Mouse (Mus musculus) mouse embryonic stem cell (cell line): ENCODE results near the gene Entpd1.

Source experiments
- in situ Hi-C, 2 experiments: fragments of 300-500 bp; cut with MboI; formaldehyde crosslinking; loops; 1 replicate in 1 of 2; 3 replicates in 1 of 2; pipeline ENCODE4 v1.14.3; 2019 to 2020; ENCODE audit warnings: low sequenced_read_pairs in 2 of 2, low pct_unique_long_range_greater_than_20kb in 1 of 2, mixed read lengths in 1 of 2; ENCODE audit not compliant: unreplicated experiment in 1 of 2

Entpd1 gene

GRCm38 (mm10) chr19:40658281-40658680 lies 46.1 kb downstream of the Entpd1 start:
- in situ Hi-C loops: no loop called here

GRCm38 (mm10) chr19:40658935-40659334 lies 46.8 kb downstream of the Entpd1 start:
- in situ Hi-C loops: no loop called here

DNA sequence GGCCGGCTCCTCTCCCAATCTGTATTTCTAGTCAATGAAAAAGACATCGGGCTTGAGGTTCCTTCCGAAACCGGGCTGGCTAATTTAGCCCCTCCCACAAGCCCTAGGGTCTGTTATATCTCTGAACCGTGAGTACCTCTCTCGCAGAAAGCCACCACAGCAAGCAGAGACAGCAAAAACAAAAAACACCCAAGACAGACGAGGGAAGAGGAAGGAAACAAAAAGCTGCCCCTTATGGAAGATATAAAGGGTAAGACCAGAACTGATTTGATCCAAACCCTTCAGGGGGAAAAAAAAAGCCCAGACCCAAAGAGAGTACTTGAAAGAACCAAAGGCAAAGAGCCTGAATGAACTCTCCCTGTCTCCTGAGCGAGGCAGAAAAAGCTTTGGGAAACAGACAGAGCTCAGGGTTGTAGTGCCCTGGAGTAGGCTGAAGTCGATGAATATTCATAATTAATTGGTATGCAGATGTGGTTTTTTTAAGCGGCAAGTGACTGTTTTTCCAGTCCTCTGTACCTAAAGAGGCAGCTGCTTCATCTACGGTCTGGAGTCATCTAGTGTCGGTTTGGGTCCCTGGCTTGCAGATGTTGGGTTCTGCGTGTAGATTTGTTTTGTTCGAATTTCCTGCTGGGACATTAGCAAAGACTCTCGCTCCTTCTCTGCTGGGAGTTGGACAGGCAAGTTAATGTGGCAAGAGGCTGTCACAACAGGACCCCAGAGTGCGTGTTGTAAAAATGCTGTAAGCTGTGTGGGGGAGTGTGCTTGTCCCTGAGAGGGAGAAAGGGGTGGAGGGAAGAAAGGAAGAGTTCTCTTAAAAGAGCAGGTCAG lies 47.7 kb downstream of the Entpd1 start:
- in situ Hi-C loops: no loop called here

GRCm38 (mm10) chr19:40660510-40660909 lies 48.3 kb downstream of the Entpd1 start:
- in situ Hi-C loops: no loop called here

DNA sequence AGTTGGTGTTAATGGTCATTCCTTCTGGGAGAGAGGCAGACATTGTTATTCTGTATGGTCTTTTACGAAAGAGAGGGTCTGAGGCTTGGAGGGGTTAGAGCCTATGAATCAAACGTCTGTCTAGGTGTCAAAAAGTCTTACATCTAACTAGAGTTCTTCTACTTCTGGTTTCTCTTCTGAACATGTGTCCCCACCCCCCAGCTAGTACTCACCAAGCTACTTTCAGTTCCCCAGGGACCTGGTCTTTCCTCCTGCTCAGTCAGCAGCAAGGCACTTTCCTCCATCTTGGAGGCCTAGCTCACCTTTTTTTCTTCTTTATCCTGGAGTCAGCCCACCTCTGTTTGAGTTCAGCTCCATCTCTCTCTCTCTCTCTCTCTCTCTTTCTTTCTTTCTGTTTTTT lies 48.9 kb downstream of the Entpd1 start:
- in situ Hi-C loops: no loop called here

- in situ Hi-C loops: no loop called here
These were observed 49.7 kb downstream of the Entpd1 start for GRCm38 (mm10) chr19:40661874-40662273.

DNA sequence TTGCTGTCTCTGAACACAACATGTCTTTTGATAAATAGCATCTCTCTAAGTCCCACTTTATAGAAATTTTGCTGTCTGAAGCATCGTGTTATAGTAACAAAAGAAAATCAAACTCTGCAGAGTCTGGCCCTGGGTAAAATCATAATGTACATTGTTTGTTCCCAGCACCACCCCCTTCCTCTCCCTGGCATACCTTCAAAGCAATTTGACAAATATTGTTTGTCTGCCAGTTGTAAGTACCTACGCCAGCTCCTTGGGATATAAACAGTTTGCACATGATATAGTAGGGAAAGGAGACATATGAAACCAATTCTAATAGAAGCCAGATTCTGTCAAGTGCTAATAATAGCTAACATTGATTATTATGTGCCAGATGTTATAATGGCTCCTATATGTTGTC lies 50.6 kb downstream of the Entpd1 start:
- in situ Hi-C loops: no loop called here

DNA sequence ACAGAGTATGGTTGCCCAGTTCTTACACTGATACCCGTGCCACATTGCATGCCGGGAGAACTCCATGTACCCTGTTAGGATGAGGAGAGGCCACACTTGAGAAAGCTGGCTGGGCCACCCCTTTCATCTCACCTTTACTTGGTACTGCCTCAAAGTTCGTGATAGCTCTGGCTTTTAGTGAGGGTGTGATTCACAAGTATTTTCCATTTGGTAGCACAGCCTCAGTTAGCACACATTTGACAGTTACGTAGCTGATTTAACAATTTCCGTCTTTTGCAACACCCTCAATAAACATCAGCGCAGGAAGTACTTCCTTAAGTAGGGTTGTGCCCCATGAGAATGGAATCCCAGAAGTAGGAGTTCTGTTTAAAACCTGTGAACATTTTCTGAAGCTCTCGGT lies 53.6 kb downstream of the Entpd1 start:
- in situ Hi-C loops: no loop called here

DNA sequence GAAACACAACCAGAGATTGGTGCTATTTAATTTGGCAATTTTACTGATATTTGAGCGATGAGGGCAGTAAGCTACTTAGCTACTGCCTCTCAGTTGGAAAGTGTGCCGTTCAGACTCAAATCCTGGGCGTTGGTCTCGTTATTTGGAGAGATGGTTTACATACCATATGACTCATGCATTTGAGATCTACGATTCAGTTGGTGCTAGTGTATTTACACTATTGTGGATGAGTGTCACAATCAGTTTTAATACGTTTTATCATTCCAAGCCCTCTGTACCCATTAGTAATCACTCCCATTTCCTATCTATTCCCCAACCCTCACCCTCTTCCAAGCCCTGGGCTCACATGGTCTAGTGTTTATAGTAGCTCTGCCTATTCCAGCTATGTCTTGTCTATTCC lies 54.9 kb downstream of the Entpd1 start:
- in situ Hi-C loops: no loop called here

GRCm38 (mm10) chr19:40675329-40675728 lies 63.2 kb downstream of the Entpd1 start:
- in situ Hi-C loops: no loop called here

GRCm38 (mm10) chr19:40678087-40678486 lies 65.9 kb downstream of the Entpd1 start:
- in situ Hi-C loops: no loop called here

DNA sequence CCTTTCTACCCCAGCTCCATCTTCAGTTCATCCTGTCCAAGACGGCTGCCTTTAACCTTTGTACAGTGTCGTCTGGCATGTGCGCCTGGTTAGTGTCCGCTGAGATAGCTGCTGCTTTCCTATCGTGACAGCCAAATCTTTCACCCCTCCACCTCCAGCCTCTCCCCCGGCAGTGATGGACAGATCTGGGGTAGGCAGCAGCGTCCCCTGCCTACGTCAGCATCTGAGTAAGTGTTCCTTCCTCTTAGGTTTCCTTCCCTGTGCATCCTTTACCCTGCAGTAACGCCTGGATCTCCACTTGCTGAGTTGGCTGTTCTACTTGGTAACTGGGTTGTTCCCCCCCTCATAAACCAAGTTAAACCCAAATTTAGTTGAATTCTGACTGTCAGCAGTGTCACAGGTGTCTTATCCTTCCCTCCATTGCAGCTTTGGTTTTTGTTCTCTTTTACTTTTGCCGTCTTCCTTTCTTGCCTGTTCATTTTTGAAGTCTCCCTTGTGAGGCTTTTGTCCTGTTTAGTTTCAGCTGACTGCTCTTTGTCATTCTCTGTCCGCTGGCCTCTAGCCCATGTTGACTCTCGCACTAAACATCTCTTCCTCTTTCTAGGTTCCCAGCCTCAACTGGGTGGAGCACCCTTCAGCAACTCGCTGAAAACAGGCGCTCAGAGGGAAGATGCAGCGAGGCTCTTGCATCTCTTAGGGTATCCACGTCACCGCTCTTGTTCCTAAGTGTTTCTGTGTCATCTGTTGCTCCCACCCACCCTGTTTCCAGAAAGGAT lies 66.6 kb downstream of the Entpd1 start:
- in situ Hi-C loops: no loop called here

DNA sequence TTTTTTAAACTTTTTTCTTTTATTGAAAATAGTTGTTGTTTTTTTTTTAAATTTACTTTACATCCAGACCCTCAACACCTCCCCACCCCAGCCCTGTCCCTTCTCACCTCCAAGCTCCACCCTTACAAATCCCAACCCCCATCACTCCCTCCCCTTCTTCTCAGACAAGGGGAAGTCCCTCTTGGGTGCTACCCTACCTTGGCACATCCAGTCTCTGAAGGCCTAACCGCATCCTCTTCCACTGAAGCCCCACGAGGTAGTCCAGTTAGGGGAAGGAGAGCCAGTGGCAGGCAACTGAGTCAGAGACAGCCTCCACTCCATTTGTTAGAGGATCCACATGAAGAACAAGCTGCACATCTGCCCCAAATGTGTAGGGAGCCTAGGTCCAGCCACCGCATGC lies 67.5 kb downstream of the Entpd1 start:
- in situ Hi-C loops: no loop called here

DNA sequence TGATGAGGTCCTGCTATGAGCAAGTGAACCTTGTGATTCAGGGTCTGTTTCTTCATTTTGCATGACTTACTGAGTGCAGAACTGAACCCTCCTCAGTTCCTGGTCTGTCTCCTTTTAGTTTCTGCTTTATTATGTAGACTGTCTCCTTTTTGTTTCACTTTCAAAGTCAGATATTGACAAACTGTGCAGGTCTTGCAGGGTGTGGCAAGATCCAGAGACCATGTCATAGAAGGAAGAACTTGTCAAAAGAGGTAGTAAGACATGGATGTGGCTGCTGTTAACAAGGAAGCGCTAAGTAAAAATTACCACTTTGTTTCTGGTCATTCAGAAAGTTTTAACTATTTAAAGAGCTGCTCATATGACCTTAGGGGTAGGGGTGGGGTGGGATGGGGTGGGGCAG lies 72.0 kb downstream of the Entpd1 start:
- in situ Hi-C loops: no loop called here

GRCm38 (mm10) chr19:40684566-40684965 lies 72.4 kb downstream of the Entpd1 start:
- in situ Hi-C loops: no loop called here

DNA sequence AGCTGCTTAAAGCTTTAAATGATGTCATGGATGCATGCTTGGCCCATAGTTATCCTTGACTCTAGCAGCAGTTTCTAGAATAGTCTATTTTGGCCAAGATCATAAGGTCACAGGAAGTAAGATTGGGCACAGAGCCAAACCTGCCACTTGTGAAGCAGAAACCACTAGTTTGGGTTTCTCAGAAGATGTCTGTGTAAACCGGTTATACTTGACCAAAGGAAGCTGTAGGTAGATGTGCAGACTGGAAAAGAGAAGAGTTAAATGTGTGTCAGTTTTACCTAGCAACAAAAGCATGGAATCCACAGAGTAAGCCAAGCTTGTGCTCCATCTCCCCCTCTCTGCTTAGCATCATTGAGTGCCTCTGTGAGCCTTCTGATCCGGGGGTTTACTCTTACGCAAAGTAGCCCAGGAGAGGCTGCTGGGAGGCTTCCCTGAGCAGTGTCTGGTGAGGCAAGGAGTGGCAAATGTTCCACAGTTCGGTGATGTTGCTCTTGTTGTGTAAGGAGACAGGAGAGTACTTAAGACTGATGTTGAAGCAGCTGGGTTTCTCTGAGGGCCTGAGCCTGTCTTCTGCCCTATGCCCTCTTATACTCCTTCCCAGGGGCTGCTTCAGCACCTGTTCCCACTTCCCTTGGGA lies 75.2 kb downstream of the Entpd1 start:
- in situ Hi-C loops: no loop called here

GRCm38 (mm10) chr19:40693201-40693600 lies 81.0 kb downstream of the Entpd1 start:
- in situ Hi-C loops: no loop called here

DNA sequence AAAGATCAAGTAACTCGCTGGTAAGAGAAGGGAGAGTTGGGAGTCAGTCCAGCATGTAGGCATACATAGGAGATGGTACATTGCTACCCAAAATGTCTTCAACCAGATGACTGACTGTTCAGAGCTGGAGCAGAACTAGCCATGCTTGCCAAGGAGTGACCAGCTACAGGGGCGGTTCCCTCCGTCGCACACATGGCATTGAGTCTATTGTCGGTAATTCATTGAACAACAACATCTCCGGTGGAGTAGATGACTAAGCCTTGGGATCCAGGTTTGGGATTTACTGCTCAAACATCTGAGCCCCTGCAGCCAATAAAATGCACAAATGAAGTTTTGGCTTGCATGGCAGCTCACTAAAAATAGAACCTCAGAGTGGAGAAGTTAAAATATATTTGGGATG lies 84.0 kb downstream of the Entpd1 start:
- in situ Hi-C loops: no loop called here

DNA sequence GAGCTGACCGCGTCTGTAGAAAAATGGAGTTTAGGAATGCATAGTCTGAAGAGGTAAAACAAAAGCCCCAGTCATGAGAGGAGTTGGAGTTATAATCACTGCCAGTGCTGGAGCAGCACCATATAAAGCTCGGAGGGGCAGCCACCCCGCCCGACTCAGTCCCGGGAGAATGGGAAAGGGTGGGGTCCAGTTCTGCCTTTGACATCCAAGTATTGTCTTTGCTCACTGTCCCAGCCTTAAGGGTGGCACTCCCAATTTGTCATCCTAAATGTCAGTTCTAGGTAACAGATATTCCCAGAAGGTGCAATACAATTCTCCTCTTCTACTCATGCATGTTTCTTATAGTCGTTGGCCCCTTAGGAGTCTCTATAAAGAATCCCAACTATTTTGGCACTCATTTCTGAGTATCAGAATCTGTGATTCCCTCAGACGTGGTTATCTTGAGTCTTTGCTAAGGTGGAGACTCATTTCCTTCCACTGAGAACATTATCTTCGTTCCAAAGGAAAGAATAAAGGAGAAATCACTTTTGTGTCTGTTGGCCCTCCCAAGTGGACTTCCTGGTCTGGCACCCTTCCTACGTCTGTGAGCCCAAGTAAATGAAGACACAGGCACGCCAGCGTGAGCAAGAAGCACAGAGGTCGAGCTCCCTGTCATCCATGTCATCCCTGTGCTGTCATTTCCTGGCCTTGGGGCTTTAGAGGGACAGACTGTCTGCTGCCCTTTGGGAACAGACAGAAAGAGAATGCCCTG lies 86.1 kb downstream of the Entpd1 start:
- in situ Hi-C loops: no loop called here
